Mouse (Mus musculus) liver, adult 2 months (tissue): ENCODE results near the gene Olfr164. TPM values are rescaled to one million over a fixed set of nuclear protein-coding genes. Genes with fewer than 3 reads are reported as not detected.

Source experiments
- DNase-seq: peaks from one replicate; pipeline ENCODE4 v3.0.0-alpha.2; 2011; ENCODE audit warnings: low read depth, low spot score; ENCODE audit errors: extremely low read depth
- H3K27ac ChIP-seq: fragments of 200-500 bp; replicated peaks from 2 replicates; pipeline ENCODE4 v1.5.1; 2012; ENCODE audit warnings: low read depth, mild to moderate bottlenecking, control low read depth, inconsistent platforms, low read length; ENCODE audit not compliant: insufficient read depth
- H3K27me3 ChIP-seq: fragments of 200-500 bp; 2 replicates; pipeline ENCODE4 v1.6.1; 2012; ENCODE audit warnings: mild to moderate bottlenecking, moderate library complexity, low read length, inconsistent platforms; ENCODE audit not compliant: control insufficient read depth, insufficient read depth
- H3K36me3 ChIP-seq: fragments of 200-500 bp; 2 replicates; pipeline ENCODE4 v1.6.1; 2012; ENCODE audit warnings: low read length, inconsistent platforms; ENCODE audit not compliant: control insufficient read depth, insufficient read depth
- H3K4me1 ChIP-seq: fragments of 200-500 bp; 2 replicates; pipeline ENCODE4 v1.6.1; 2011; ENCODE audit warnings: low read length; ENCODE audit not compliant: control insufficient read depth, insufficient read depth
- H3K4me3 ChIP-seq: fragments of 200-500 bp; 2 replicates; pipeline ENCODE4 v1.5.1; 2011; ENCODE audit warnings: low read depth, mild to moderate bottlenecking, control low read depth, low read length, moderate library complexity; ENCODE audit not compliant: insufficient read depth
- H3K79me2 ChIP-seq: fragments of 200-500 bp; 2 replicates; pipeline ENCODE4 v1.6.1; 2012; ENCODE audit warnings: inconsistent platforms, mild to moderate bottlenecking, low read length, moderate library complexity; ENCODE audit not compliant: control insufficient read depth, insufficient read depth
- H3K9ac ChIP-seq: fragments of 200-500 bp; 2 replicates; pipeline ENCODE4 v1.6.1; 2012; ENCODE audit warnings: low read depth, mild to moderate bottlenecking, control low read depth, inconsistent platforms, low read length
- CTCF ChIP-seq: fragments of 200-500 bp; IDR thresholded peaks from 2 replicates; pipeline ENCODE4 v1.5.1; 2011; ENCODE audit warnings: low read depth, low read length, control low read depth
- POLR2A ChIP-seq: fragments of 200-500 bp; IDR thresholded peaks from 2 replicates; pipeline ENCODE4 v1.6.1; 2011; ENCODE audit warnings: low read length, control low read depth; ENCODE audit not compliant: insufficient read depth; ENCODE audit errors: extremely low read depth
- WGBS: fragments of 180-500 bp; shearing (Covaris S2); methylation state at CpG from one replicate; pipeline ENCODE4 v1.1.7; 2018; 5-methylcytosine and 5-hydroxymethylcytosine counted together
- polyA plus RNA-seq: library from polyadenylated mRNA; depleted of rRNA; stranded (reverse); fragments of >200 nt; gene quantifications from 2 replicates; pipeline ENCODE4 v1.2.3, GENCODE M21; 2012; rRNA removed
- total RNA-seq: library from RNA; depleted of rRNA; stranded (reverse); fragments of >200 nt; gene quantifications from 2 replicates; pipeline ENCODE4 v1.2.3, GENCODE M21; 2014; rRNA removed

The Olfr164 gene
- total and polyA plus RNA-seq, 2 experiments: not detected

DNA sequence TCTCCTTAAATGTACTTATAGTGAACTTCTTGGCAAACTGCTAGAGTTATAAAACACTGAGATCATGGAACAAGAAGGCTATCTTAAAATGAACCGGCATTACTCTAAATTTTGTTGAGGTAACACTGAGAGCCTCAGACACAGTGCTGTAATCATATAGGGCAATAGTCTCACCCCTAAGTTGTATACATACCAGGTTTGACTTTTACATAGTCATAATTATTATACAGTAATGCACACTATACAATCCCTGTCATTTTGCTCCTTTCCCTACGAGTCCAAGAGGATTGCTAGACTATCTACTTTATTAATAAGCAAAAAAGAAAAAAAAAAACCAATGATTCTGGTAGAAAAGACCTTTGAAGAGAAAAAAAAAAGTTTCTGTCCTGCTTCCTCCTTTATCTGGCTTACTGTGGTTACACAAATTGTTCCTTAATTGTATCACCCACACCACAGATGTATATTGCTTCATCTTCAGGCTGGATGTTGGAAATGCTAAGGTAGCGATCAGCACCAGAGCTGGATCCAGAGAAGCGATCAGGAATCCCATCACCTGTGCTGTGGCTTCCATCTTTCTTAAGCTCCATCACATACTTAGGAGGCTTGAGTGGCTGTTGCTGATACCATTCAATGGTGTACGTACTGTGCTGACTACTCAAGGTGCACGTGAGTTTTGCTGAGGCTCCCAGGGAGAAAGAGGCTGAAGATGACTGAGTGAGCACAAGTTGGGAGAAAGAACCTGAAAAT lies 72.9 kb downstream of the Olfr164 start:
- Histone ChIP-seq H3K79me2 (no peaks in the 10 kb centered on the region), H3K9ac (no peak overlapping the region), H3K4me3 (no peak overlapping the region), H3K27ac (no peak overlapping the region), H3K27me3 (no peaks in the 10 kb centered on the region), H3K36me3 (no peaks in the 10 kb centered on the region), H3K4me1 (no peaks in the 10 kb centered on the region)
- TF ChIP-seq CTCF (no peak), POLR2A (no peak)
- DNase-seq: no peak
- 78% methylated on average over 6 of the region's 6 CpGs for WGBS

DNA sequence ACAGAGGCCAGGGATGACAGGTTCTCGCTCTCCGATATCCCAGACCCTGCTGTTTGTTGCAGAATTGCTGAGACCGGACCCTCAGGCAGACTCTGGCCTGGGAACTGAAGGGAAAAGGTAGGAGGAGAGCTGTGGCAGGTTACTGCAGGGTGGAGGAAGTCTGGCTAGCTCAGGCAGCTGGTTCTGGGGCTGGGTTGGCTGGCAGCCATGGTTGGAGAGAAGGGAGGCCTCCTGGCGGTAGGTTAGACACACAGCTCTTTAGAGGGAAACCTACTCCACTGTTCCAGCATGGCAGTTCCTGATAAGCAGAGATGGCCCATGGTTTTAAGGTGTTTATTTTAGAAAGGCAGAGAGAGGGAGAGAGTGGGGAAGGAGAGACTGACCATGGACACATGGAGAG lies 77.1 kb downstream of the Olfr164 start:
- TF ChIP-seq POLR2A (no peak), CTCF (no peak)
- no peaks in the 10 kb centered on the region for H3K36me3 ChIP-seq
- no peak overlapping the region for H3K9ac ChIP-seq
- no peak for DNase-seq
- no peaks in the 10 kb centered on the region for H3K79me2 ChIP-seq
- no peak overlapping the region for H3K27ac ChIP-seq
- H3K4me1 ChIP-seq: no peaks in the 10 kb centered on the region
- 84% methylated on average over 4 of the region's 4 CpGs for WGBS
- H3K27me3 ChIP-seq: no peaks in the 10 kb centered on the region
- H3K4me3 ChIP-seq: no peak overlapping the region

Other genes starting within 250 kb of the Olfr164 start
- not detected in 2 replicates for gene Olfr165, start 109.1 kb upstream of the Olfr164 start, total RNA-seq
- not detected in 2 replicates for gene Olfr165, start 109.1 kb upstream of the Olfr164 start, polyA plus RNA-seq
- not detected in 2 replicates for gene Olfr166, start 169.6 kb upstream of the Olfr164 start, total RNA-seq
- 0.09 TPM in 1 of 2 replicates, not detected in the other for gene Olfr166, start 169.6 kb upstream of the Olfr164 start, polyA plus RNA-seq
- not detected in 2 replicates for gene Olfr167, start 208.2 kb upstream of the Olfr164 start, total RNA-seq
- gene Olfr167, start 208.2 kb upstream of the Olfr164 start, polyA plus RNA-seq: not detected in 2 replicates
- gene Olfr168, start 221.5 kb upstream of the Olfr164 start, total RNA-seq: not detected in 2 replicates
- gene Olfr168, start 221.5 kb upstream of the Olfr164 start, polyA plus RNA-seq: not detected in 2 replicates